Mouse (Mus musculus) Patski (cell line): Measurements from ENCODE around the gene Fam83g. TPM values are rescaled to one million over a fixed set of nuclear protein-coding genes. Genes with fewer than 3 reads are reported as not detected.

Experiments used
- ATAC-seq: fragments of 100-300 bp; one replicate; pipeline ENCODE4 v1.8.0; 2021
- CTCF ChIA-PET: fragments of 350-600 bp; sonication (Branson Sonifier 250); formaldehyde crosslinking; loops from one replicate; lab custom pipeline; 2022; ENCODE audit warnings: inconsistent platforms; lab: Charles Lee
- POLR2A ChIA-PET: fragments of 350-600 bp; sonication (Branson Sonifier 250); formaldehyde crosslinking; loops from one replicate; lab custom pipeline; 2022; ENCODE audit warnings: antibody characterized with exemption, inconsistent platforms; lab: Charles Lee
- DNase-seq: peaks from one replicate; pipeline ENCODE4 v3.0.0-alpha.2; 2011; ENCODE audit warnings: low read depth, low spot score
- H3K27me3 ChIP-seq: fragments of 371-371 bp; one replicate; pipeline ENCODE4 v1.5.1; 2021
- CTCF ChIP-seq: fragments of 100-300 bp; IDR thresholded peaks from one replicate; pipeline ENCODE4 v1.5.1; 2021
- in situ Hi-C: fragments of 300-500 bp; cut with MboI; formaldehyde crosslinking; loops from 3 replicates; pipeline ENCODE4 v1.11.1; 2018; ENCODE audit warnings: low pct_unique_long_range_greater_than_20kb, mixed read lengths
- polyA plus RNA-seq: library from polyadenylated mRNA; unstranded; gene quantifications from one replicate; pipeline ENCODE4 v1.2.3, GENCODE M21; 2021

Fam83g gene
- polyA plus RNA-seq, 1 experiment from 2014 or later = not detected

DNA sequence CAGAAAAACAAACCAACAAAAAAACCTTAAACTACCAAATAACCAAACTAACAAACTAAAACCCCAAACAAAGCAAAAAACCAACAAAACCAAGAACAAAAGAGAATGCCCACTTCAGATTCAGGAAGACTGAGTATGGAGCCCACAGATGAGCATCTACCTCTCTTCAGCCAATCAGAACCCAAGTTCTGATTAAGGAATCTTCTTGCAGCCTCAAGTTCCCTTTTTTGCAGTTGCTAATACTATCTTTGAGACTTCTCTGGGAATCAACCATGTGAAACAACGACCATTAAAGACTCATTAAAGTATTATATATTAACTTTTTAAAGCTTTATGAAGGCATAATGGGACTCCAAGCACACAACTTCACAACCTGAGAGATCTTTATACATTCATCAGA, 53.4 kb downstream of the Fam83g start:
- ChIA-PET POLR2A (no interaction called here), CTCF (no interaction called here)
- in situ Hi-C loops = no loop called here
- DNase-seq (no peak), ATAC-seq (no peak)
- H3K27me3 ChIP-seq = no peaks in the 10 kb centered on the region
- no peak for TF ChIP-seq CTCF

DNA sequence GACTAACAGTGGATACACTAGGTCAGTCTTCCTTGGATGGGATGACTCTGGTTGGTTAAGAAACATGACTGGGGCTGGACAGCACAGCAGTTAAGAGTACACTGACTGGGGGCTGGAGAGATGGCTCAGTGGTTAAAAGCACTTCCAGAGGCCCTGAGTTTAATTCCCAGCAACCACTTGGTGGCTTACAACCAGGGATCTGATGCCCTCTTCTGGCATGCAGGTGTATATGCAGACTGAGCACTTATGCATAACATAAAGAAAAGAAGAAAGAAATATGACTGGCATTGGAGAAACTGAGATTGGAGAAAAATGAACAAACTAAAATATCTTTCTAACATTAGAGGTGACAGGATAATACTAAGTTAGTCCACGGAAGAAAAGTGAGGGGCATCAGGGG, 56.6 kb downstream of the Fam83g start:
- no peaks in the 10 kb centered on the region for H3K27me3 ChIP-seq
- ATAC-seq (no peak), DNase-seq (no peak)
- ChIA-PET POLR2A (no interaction called here), CTCF (no interaction called here)
- TF ChIP-seq CTCF = peak; percentile 50
- in situ Hi-C loops = no loop called here

DNA sequence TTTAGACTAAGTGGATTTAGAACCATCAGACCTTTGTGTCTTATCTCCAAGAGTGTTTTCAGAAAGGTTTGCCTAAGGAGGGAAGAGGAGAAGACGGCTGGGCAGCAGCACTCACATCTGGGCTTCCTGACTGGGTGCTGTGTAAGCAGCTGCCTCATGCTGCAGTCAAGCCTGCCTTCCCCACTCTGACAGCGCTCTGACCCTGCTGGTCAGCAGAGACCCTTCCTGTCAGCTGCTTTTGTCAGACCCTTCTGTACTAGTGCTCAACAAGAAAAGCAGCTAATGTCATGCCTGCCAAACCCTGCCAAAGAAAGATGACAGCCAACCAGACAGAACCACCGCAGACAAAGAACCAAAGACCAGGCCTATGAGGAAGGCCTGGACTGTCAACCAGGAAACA, 59.9 kb downstream of the Fam83g start:
- DNase-seq = no peak
- in situ Hi-C loops = no loop called here
- POLR2A ChIA-PET = interaction anchor here (1.1 kb wide), 1 partner anchor 9 kb away, joined by 3 read pairs; no protein-coding TSS in a partner anchor
- CTCF ChIA-PET = no interaction called here
- H3K27me3 ChIP-seq = no peaks in the 10 kb centered on the region
- ATAC-seq = no peak
- TF ChIP-seq CTCF = no peak

DNA sequence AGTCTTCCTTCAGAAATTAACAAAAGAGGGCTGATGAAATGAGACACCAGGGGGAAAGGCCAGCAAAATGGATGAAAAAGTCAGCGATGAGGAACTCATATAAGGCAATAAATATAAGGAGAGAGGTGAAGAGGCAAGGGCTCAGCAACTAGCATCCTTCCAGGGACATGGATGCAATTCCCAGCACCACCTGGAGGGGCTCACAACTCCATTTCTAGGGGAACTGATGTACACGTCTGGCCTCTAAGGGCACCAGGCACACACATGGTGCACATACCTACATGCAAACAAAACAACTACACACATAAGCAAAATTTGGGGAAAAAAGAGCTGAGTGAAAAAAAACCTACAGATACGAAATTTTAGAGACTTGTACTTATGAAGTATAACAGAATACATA, 60.6 kb downstream of the Fam83g start:
- H3K27me3 ChIP-seq = no peaks in the 10 kb centered on the region
- DNase-seq (no peak), ATAC-seq (no peak)
- ChIA-PET POLR2A (no interaction called here), CTCF (interaction anchor here (1.8 kb wide), 1 partner anchor 30 kb away, joined by 5 read pairs; no protein-coding TSS in a partner anchor)
- in situ Hi-C loops = no loop called here
- peak; percentile 44 for TF ChIP-seq CTCF

DNA sequence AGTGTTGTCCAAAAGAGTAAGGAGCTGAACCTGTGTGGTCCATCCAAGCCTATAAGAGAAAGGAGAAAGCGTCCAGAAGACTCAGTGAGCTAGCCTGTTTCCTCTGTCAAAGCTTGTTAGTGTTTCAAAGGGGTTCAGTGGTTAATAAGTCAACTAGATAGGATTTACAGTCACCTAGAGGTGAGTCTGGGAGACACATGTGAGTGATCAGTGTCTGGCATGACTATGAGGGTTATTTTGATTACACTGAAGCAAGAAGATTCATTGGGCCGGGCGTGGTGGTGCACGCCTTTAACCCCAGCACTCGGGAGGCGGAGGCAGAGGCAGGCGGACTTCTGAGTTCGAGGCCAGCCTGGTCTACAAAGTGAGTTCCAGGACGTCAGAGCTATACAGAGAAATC, 61.9 kb downstream of the Fam83g start:
- TF ChIP-seq CTCF = no peak
- DNase-seq (no peak), ATAC-seq (no peak)
- ChIA-PET CTCF (interaction anchor here (1.0 to 1.8 kb wide), 3 partner anchors 9 to 77 kb away, joined by 3 to 5 read pairs (median 5); no protein-coding TSS in a partner anchor), POLR2A (interaction anchor here (0.6 kb wide), 2 partner anchors 116 to 141 kb away, joined by 3 to 6 read pairs; no protein-coding TSS in a partner anchor)
- no peaks in the 10 kb centered on the region for H3K27me3 ChIP-seq
- in situ Hi-C loops = no loop called here

DNA sequence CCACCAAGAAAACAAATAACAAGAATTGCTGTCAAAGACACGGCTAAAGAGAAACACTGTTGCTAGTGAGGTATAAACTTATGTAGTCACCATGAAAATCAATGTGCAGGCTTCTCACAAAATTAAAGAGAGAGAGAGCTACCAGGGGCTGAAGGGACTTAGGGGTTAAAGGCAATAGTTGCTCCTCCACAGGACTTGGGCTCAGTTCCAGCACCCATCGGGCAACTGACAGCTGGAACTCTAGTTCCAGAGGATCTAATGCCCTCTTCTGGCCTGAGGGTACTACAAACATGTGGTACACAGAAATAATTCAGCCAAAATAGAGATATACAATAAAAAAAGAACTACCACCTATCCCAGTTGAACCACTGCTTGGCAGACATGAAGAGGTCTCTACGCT, 63.3 kb downstream of the Fam83g start:
- ATAC-seq (no peak), DNase-seq (no peak)
- in situ Hi-C loops = no loop called here
- CTCF ChIA-PET = interaction anchor here (1.2 kb wide), 1 partner anchor 30 kb away, joined by 3 read pairs; no protein-coding TSS in a partner anchor
- H3K27me3 ChIP-seq = no peaks in the 10 kb centered on the region
- no peak for TF ChIP-seq CTCF
- POLR2A ChIA-PET = no interaction called here

DNA sequence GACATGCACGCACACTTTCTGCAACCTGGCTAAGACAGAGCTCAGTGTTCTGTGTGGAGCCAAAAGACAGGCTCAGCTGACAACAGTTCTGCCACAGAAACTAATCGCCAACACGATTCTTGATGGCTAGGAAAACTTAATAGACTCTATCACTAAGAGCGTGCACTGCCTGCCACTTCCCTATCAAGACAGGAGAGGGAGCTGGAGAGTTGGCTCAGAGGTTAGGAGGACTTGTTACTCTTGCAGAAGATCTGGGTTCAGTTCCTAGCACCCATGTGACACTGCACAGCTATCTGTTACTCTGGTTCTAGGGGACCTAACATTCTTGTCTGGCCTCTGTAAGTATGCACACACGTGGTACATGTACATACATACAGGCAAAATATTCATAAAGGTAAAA, 67.7 kb downstream of the Fam83g start:
- no peaks in the 10 kb centered on the region for H3K27me3 ChIP-seq
- DNase-seq = no peak
- no peak for ATAC-seq
- in situ Hi-C loops = no loop called here
- peak; percentile 54 for TF ChIP-seq CTCF
- ChIA-PET POLR2A (no interaction called here), CTCF (interaction anchor here (1.2 to 1.5 kb wide), 3 partner anchors 13 to 23 kb away, joined by 3 to 4 read pairs (median 4); no protein-coding TSS in a partner anchor)

DNA sequence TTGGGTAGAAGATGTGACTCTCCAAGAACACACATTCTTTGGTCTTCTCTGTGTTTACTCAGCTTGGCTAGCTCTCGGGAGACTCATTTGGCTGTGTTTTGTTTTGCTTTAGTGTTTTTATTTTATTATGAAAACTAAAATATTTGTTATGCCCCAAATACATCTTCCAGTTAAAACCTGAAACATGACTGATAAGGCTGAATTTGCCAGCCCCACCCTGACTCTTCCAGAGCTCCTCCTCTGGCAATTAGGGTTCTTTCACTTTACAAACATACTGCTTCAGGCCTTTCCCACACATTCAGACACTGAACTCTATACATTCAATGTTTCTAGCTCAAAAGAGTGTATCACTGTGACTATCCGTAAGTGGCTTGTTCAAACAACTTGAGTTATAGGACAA, 73.3 kb downstream of the Fam83g start:
- ATAC-seq (no peak), DNase-seq (no peak)
- H3K27me3 ChIP-seq = no peaks in the 10 kb centered on the region
- CTCF ChIA-PET = interaction anchor here (1.5 kb wide), 1 partner anchor 11 kb away, joined by 4 read pairs; no protein-coding TSS in a partner anchor
- POLR2A ChIA-PET = interaction anchor here (0.6 kb wide), 1 partner anchor 1736 kb away, joined by 3 read pairs; no protein-coding TSS in a partner anchor
- in situ Hi-C loops = no loop called here
- TF ChIP-seq CTCF = no peak

Other genes starting within 250 kb of the Fam83g start
- gene Rnf112, start 230.0 kb upstream of the Fam83g start, polyA plus RNA-seq = not detected
- gene Mfap4, start 198.7 kb upstream of the Fam83g start, polyA plus RNA-seq = not detected
- gene Mapk7, start 189.7 kb upstream of the Fam83g start, polyA plus RNA-seq = 30.1 TPM
- gene B9d1, start 178.9 kb upstream of the Fam83g start, polyA plus RNA-seq = 100 TPM
- gene Epn2, start 104.4 kb upstream of the Fam83g start, polyA plus RNA-seq = 84.4 TPM
- 0.12 TPM for gene Grap, start 30.8 kb upstream of the Fam83g start, polyA plus RNA-seq
- not detected for gene Slc5a10, start 36.7 kb downstream of the Fam83g start, polyA plus RNA-seq
- gene Prpsap2, start 78.0 kb downstream of the Fam83g start, polyA plus RNA-seq = 32.7 TPM
- 36.7 TPM for gene Ulk2, start 171.0 kb downstream of the Fam83g start, polyA plus RNA-seq
- 21.9 TPM for gene Akap10, start 246.2 kb downstream of the Fam83g start, polyA plus RNA-seq